Mouse (Mus musculus) c-Kit-positive CD71-negative TER-119-negative erythroid progenitor cells, embryonic 14.5 days (primary cell): ENCODE measurements around the gene Pjvk.
A peak's percentile ranks its signal among the peaks of the same experiment; 100 is the strongest.
"Not testable (repeated sequence)": the region's sequence is repeated elsewhere in the genome, so short reads cannot be mapped to it uniquely, and the experiment has no call there.

Experiments
- DNase-seq: peaks from one replicate; pipeline ENCODE4 v3.0.0-alpha.2; 2013; ENCODE audit warnings: low read depth

The Pjvk gene

DNA sequence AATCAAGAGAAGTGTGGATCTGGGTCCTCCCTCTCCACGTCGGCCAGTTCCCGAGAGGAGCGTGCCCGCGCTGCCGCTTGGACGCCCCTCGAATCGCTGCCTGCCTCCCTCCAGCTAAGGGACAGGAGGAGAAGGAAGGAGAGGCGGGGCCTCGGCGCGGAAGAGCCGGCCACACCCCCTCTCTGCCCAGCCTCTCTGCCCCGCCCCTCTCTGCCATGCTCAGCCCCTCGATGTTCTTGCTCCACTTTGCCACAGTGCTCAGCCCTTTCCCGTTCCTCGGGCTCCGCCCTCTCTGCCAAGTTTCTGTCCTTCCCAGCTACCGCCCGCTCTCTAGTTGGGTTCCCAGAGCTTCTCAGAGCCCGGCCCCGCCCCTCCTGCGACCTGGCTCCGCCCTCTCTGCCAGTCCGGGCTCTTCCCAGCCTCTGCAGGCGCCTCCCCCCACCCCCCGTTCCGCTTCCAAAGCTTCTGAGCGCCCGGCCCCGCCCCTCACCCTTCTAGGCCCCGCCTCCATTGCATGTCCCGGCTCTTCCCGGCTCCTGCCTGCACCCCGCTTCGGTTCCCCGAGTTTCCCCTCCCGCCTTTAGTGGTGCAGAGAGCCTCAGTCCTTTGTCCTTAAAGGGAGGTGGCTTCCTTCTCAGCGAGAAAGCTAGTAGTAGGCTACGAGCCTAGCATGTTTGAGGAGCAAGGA lies at the start of gene Pjvk, which contains the start of gene Prkra:
Gene Pjvk (plus strand): TSS at position 594 of the 688 bp plus-strand sequence.
Gene Prkra (minus strand): TSS at position 133 of the 688 bp plus-strand sequence.
- peak; percentile 93 for DNase-seq

DNA sequence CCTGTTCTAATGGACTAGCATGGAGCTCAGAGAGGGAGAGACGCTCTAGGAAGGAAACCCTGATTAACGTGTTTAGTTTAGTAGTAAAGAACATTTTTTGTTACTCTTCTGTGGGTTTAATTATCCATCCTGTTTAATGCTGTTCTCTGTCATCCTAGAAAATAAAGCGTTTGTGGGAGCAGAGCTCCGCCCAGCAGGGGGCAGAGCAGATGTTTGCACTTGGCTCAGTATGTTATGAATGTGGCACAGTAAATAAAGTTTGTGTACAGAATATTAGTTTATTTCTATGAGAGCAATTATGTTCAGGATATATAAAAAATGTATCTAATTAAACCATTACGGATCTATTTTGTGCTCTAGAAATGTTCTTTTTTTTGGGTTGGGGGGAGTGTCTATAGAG lies 49.1 kb upstream of the Pjvk start:
- DNase-seq = no peak

GRCm38 (mm10) chr2:76602256-76602655 lies 46.0 kb upstream of the Pjvk start:
- no peak for DNase-seq

- DNase-seq = no peak
Observed at GRCm38 (mm10) chr2:76606704-76607103, 41.6 kb upstream of the Pjvk start.

DNA sequence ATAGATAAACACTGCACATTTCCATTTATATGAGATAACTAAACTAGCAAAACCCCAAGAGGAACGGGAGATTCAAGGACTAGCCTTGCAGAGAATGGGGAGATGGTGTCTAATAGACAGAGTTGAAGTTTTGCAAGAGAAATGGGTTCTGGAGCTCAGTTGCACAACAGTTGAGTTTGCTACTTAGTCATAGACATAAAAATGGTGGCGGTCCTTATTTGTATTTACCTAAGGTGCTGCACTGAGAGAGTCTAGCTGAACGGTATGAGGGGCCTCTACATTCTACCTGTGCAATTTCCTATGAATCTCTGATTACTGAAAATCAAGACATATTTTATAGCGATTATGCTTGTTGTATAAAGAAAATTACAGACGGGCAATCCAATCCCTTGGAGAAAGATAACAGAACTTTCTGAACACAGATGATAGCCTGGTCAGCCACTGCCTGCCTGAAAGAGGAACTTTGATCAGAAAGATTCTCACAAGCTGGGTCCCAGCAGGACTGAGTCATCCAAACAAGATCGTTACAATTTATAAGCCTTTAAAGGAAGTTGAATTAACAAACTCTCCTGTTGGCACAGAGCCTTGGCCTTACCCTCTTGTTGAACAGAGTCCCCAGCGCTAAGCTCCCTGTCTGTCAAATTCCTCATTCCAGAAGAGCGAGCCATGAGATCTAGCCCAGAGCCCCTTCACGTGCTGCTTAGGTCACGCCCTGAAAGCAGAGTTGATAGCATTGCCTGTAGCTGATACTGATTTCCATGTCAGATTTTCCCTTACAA lies 37.8 kb upstream of the Pjvk start:
- DNase-seq = no peak

DNA sequence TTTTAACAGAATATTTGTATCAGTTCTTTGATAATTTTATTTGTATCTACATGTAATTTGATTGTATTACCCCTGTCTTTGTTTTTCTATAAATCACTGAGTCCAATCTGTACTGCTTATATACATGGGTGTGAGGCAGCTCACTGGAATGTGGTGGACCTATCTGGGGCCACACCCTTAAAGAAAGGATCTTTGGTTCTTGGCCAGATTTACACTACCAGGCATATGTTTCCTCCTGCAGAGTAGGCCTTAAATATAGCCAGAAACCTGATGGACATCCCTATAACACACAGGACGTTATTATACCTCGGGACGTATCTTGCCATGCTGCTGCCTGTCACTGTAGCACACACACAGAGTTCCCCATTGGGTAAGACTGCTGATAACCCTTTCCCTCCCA lies 36.3 kb upstream of the Pjvk start:
- no peak for DNase-seq

- DNase-seq = no peak
Observed at GRCm38 (mm10) chr2:76618078-76618477, 30.2 kb upstream of the Pjvk start.

DNA sequence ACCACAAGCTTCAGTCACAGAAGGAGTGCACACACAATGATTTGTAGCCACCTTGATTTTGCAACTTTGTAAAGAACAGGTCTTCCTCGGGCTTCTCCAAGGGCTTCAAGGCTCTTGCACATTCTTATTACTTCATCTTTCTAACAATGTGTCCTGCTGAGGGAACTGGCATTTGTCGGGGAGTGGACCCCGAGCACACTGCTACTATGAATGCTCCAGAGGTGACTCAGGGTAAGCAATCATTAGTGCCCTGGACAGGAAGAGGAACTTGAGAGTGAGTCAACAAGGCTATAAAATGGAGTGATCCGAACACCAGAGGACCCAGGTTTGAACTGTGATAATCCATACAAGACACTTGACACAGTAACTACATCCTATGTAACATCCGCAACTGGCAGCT lies 28.1 kb upstream of the Pjvk start:
- DNase-seq = no peak

GRCm38 (mm10) chr2:76621724-76622123 lies 26.6 kb upstream of the Pjvk start:
- no peak for DNase-seq

DNA sequence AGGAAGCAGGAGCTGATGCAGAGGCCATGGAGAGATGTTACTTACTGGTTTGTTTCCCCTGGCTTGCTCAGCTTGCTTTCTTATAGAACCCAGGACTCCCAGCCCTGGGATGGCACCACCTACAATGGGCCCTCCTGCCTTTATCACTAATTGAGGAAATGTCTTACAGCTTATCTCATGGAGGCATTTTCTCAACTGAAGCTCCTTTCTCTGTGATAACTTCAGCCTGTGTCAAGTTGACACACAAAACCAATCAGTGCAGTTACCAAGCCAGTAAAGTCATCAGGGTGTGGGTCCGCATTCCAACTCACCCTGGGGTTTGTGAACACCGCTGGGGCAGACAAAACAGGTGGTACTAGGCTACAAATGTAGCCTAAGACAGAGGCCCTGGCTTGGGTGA lies 26.0 kb upstream of the Pjvk start:
- DNase-seq = not testable (repeated sequence)

GRCm38 (mm10) chr2:76630293-76630692 lies 18.0 kb upstream of the Pjvk start:
- DNase-seq = no peak

- no peak for DNase-seq
Observed at GRCm38 (mm10) chr2:76631600-76631999, 16.7 kb upstream of the Pjvk start.

DNA sequence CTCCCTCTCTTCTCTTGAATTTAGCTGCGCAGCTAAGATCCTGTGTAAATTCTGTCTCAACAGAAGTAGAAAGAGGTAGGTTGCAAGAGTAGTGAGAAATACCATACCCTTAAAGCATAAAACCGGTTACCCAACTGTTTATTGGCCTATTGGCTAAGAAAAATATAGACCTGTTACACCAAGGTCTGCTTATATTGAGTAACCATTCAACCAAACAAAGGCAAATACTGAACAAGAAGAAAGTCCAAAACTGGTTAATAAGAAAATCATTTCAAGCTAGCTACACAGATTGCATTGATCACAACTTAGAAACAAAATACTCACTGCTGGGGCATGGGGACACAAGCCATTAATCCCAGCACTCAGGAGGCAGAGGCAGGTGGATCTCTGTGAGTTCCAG lies 8.6 kb upstream of the Pjvk start:
- no peak for DNase-seq

- DNase-seq = no peak
Observed at GRCm38 (mm10) chr2:76643801-76644200, 4.5 kb upstream of the Pjvk start.

DNA sequence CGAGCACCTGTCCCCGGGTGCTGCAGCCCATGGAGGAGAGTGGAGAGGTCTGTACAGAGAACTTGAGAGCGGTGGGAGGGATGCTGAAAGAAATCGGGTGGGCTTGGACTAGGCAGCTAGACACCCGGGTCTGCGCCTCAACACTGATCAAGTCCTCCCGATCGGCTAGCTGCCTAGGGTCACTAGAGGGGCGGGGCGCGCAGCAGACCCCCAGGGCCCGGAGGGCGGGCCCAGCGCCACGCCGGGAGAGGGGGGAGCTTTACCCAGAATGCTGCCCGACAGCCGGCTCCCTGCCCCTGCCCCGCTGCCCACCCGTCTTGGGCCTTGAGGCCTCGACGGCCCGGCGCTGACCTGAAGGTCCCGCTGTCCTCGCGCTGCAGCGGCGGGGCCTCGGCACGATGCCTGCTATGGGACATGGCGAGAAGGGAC lies 821 bp upstream of the Pjvk start:
- DNase-seq = no peak

DNA sequence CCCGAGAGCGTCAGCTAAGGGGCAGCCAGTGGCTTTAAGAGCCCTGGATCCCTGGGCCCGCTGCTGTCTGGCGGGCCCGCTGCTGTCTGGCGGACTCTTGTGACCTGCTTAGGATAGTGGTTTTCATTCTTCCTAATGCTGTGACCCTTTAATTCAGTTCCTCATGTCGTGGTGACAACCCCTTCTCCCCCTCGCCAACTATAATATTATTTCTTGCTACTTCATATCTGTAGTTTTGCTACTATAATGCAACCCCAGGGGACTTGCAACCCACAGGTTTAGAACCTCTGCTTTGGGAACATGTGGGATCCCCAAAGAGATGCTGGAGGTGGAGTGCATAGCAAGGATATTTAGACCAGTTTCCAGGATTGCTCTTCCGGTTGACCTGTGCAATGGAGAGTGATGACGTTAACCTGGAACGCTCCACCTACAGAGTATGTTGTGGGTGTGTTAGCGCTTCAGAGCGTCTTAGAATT lies 428 bp downstream of the Pjvk start:
- no peak for DNase-seq

DNA sequence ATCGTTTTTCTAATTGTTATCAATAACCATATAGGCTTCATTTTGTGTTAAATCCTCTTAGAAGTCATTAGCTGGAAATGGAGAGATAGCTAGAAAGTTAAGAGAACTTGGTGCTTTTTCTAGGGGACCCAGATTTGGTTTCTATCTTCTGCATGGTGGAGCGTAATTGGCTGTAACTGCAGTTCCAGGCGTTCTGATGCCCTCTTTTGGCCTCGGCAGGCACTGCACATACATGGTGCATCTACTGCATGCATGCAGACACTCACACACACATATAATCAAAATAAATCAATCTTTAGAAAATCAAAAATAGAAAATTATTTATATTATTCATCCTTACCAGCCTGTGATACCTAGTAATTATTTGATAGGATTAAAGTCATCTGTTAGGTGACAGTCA lies 4.8 kb downstream of the Pjvk start:
- DNase-seq = no peak

- DNase-seq = no peak
Observed at GRCm38 (mm10) chr2:76654646-76655045, 6.4 kb downstream of the Pjvk start.

- DNase-seq = no peak
Observed at GRCm38 (mm10) chr2:76655444-76655843, 7.2 kb downstream of the Pjvk start.

DNA sequence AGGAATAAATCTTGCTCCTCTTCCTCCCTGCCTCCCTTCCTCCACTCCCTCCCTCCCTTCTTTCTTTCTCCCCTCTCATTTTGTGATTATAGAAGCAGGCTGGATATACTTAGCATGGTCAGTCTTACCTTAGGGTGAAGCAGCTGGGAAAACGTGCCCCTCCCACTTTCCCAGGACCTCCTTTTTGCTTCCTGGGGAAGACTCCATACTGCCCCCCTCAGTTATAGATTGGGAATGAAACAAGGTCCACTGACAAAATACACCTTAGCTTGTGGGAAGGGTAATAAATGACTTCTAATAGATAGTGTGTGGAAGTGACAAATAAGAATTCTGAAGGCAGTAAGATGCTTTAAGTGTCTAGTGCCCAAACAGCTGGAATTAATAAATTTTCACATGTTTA lies 7.7 kb downstream of the Pjvk start:
- no peak for DNase-seq

GRCm38 (mm10) chr2:76658551-76658950 lies 10.3 kb downstream of the Pjvk start:
- no peak for DNase-seq

GRCm38 (mm10) chr2:76659419-76659818 lies 11.1 kb downstream of the Pjvk start:
- no peak for DNase-seq

DNA sequence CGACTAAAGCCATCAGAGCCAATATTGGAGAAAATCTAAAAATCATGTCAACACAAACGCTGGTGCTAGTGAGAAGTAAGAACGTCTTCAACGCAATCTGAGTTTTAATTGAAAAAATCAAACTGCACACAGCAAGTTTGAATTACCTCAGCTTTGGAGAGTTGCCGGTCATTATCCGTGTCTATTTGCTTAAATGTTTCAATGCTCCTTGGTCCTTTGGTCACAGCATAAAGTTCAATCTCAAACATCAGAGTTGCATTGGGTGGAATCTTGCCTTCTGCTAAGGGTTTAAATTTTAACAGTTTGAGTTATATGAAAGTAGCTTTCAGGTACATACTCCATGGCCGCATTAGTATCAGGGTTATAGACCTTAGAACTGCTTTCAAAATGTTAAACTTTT lies 17.3 kb downstream of the Pjvk start:
- no peak for DNase-seq
